ENCODE assay signal across 8 mouse cellular contexts in genomic region chr5:32863253-32864228, GRCm38 (mm10). TPM values are rescaled to one million over a fixed set of nuclear protein-coding genes. Genes with fewer than 3 reads are reported as not detected.
DNase-seq lines count a peak whose midpoint lies in the region; ATAC-seq and TF ChIP-seq lines count a peak whose summit lies in the region.

TSS of gene Depdc5 (plus strand) at chr5:32863701.

- no peaks in the 10 kb centered on the region for H3K27me3 ChIP-seq in embryonic facial prominence, embryonic 13.5 days
- no peaks in the 10 kb centered on the region for H3K27me3 ChIP-seq in kidney, adult 2 months (replicated peaks; ENCODE audit: control insufficient read depth, insufficient read depth, low read length)
- no peaks in the 10 kb centered on the region for H3K27me3 ChIP-seq in limb, embryonic 12.5 days
- H3K27me3 ChIP-seq in midbrain, embryonic 15.5 days (replicated peaks), result no peaks in the 10 kb centered on the region
- H3K27me3 ChIP-seq in spleen, adult 2 months (ENCODE audit: control insufficient read depth, insufficient read depth, low read length), result no peaks in the 10 kb centered on the region

- no peak for TF ChIP-seq CTCF in kidney, adult 2 months (conservative IDR thresholded peaks at IDR 0.05; ENCODE audit: insufficient read depth, insufficient read length, low read depth, low read length)
- TF ChIP-seq CTCF in spleen, adult 2 months (IDR thresholded peaks at IDR 0.05; ENCODE audit: extremely low read depth, insufficient read depth, insufficient read length, insufficient replicate concordance), result no peak

- H3K9me3 ChIP-seq in embryonic facial prominence, embryonic 13.5 days, result no peaks in the 10 kb centered on the region
- no peaks in the 10 kb centered on the region for H3K9me3 ChIP-seq in limb, embryonic 12.5 days
- H3K9me3 ChIP-seq in midbrain, embryonic 15.5 days, result no peaks in the 10 kb centered on the region

- peaks cover 16% of the 10 kb centered on the region for H3K36me3 ChIP-seq in embryonic facial prominence, embryonic 13.5 days
- no peaks in the 10 kb centered on the region; the same call in 1 of the 2 replicates for H3K36me3 ChIP-seq in kidney, adult 2 months (ENCODE audit: control insufficient read depth, insufficient read depth, low read length)
- H3K36me3 ChIP-seq in limb, embryonic 12.5 days, result peaks cover 24% of the 10 kb centered on the region
- peaks cover 13% of the 10 kb centered on the region for H3K36me3 ChIP-seq in midbrain, embryonic 15.5 days (replicated peaks)
- H3K36me3 ChIP-seq in spleen, adult 2 months (ENCODE audit: control insufficient read depth, insufficient read depth, low read length), result peaks cover 4% of the 10 kb centered on the region; the same call in 1 of the 2 replicates

- H3K4me3 ChIP-seq in embryonic facial prominence, embryonic 13.5 days, result peak within 1 kb of the TSS; percentile 69
- H3K4me3 ChIP-seq in kidney, adult 2 months (ENCODE audit: insufficient read depth, low read depth, low read length), result peak within 1 kb of the TSS; percentile 83
- peak within 1 kb of the TSS; percentile 72 for H3K4me3 ChIP-seq in limb, embryonic 12.5 days (replicated peaks)
- H3K4me3 ChIP-seq in midbrain, embryonic 15.5 days, result peak within 1 kb of the TSS; percentile 56
- peak within 1 kb of the TSS; percentile 79 for H3K4me3 ChIP-seq in spleen, adult 2 months (ENCODE audit: extremely low read depth, insufficient read depth, insufficient read length)

- H3K9ac ChIP-seq in embryonic facial prominence, embryonic 13.5 days, result peak within 1 kb of the TSS; percentile 81
- peak within 1 kb of the TSS; percentile 73 for H3K9ac ChIP-seq in limb, embryonic 12.5 days (replicated peaks)
- H3K9ac ChIP-seq in midbrain, embryonic 15.5 days, result peak within 1 kb of the TSS; percentile 58

- ATAC-seq in embryonic facial prominence, embryonic 13.5 days (ENCODE audit: insufficient number of reproducible peaks, insufficient read depth, low FRiP score, low TSS enrichment, low read depth), result peak; percentile 98
- ATAC-seq in limb, embryonic 12.5 days (ENCODE audit: insufficient number of reproducible peaks, insufficient read depth, low FRiP score, low TSS enrichment, low read depth), result peak; percentile 99
- ATAC-seq in midbrain, embryonic 15.5 days (replicated peaks), result peak; percentile 99

- DNase-seq in 3134 (ENCODE audit: extremely low read depth, insufficient read length, low spot score), result peak; percentile 86
- peak; percentile 97 to 99 for DNase-seq in adrenal gland, postnatal 36 days
- DNase-seq in heart, adult 18-20 months, result peak; percentile 93 to 96
- DNase-seq in kidney, adult 2 months, result peak; percentile 97
- peak; percentile 87 to 98 for DNase-seq in spleen, adult 2 months (ENCODE audit: low read depth in 1 of 2, low spot score in 2 of 2)

- TF ChIP-seq POLR2A in kidney, adult 2 months (IDR thresholded peaks at IDR 0.05; ENCODE audit: low read depth, low read length), result peak; percentile 34
- peak; percentile 45; the same call in 1 of the 2 replicates for TF ChIP-seq POLR2A in spleen, adult 2 months (IDR thresholded peaks at IDR 0.05; ENCODE audit: low read depth, low read length)

- under 1% methylated on average over 64 of the region's 64 CpGs for WGBS in embryonic facial prominence, embryonic 13.5 days
- under 1% methylated on average over 63 of the region's 64 CpGs for WGBS in kidney, adult 2 months
- under 1% methylated on average over 63 of the region's 64 CpGs for WGBS in limb, embryonic 12.5 days
- 1% methylated on average over 53 of the region's 64 CpGs for WGBS in midbrain, embryonic 15.5 days
- WGBS in spleen, adult 2 months, result under 1% methylated on average over 58 of the region's 64 CpGs

- H3K4me2 ChIP-seq in embryonic facial prominence, embryonic 13.5 days, result peak within 1 kb of the TSS; percentile 69
- H3K4me2 ChIP-seq in limb, embryonic 12.5 days, result peak within 1 kb of the TSS; percentile 77
- H3K4me2 ChIP-seq in midbrain, embryonic 15.5 days, result peak within 1 kb of the TSS; percentile 76

- peaks cover 7% of the 10 kb centered on the region for H3K4me1 ChIP-seq in embryonic facial prominence, embryonic 13.5 days
- H3K4me1 ChIP-seq in kidney, adult 2 months (ENCODE audit: control insufficient read depth, insufficient read depth, low read length), result no peaks in the 10 kb centered on the region
- peaks cover 8% of the 10 kb centered on the region for H3K4me1 ChIP-seq in limb, embryonic 12.5 days (replicated peaks)
- peaks cover 12% of the 10 kb centered on the region for H3K4me1 ChIP-seq in midbrain, embryonic 15.5 days
- H3K4me1 ChIP-seq in spleen, adult 2 months (ENCODE audit: control insufficient read depth, insufficient read depth, insufficient read length), result peaks cover 4% of the 10 kb centered on the region; the same call in 1 of the 2 replicates

- peak within 1 kb of the TSS; percentile 88 for H3K27ac ChIP-seq in embryonic facial prominence, embryonic 13.5 days
- H3K27ac ChIP-seq in kidney, adult 2 months (ENCODE audit: insufficient read depth, low read depth, low read length), result peak within 1 kb of the TSS; percentile 86
- H3K27ac ChIP-seq in limb, embryonic 12.5 days, result peak within 1 kb of the TSS; percentile 83
- peak within 1 kb of the TSS; percentile 74 for H3K27ac ChIP-seq in midbrain, embryonic 15.5 days
- peak within 1 kb of the TSS; percentile 64 for H3K27ac ChIP-seq in spleen, adult 2 months (ENCODE audit: insufficient read depth, low read length)

RNA-seq across cellular contexts. Expression of gene Depdc5, which starts in this region (rescaled TPM):
- 10 to 100 TPM; 38.0 to 41.1 TPM for total RNA-seq in adrenal gland, postnatal 36 days (2021)
- polyA plus RNA-seq in embryonic facial prominence, embryonic 13.5 days (2015; fragmentation: Nextera tagmentation; extraction: Ambion mirVana), result 28.3 and 29.8 TPM in 2 replicates
- 10 to 100 TPM; 21.1 to 24.0 TPM for total RNA-seq in heart, adult 18-20 months (2021)
- 11.8 and 13.0 TPM in 2 replicates for polyA plus RNA-seq in kidney, adult 2 months (2012; rRNA removed)
- polyA plus RNA-seq in limb, embryonic 12.5 days (2016; fragmentation: Nextera tagmentation; extraction: Ambion mirVana), result 34.4 and 36.3 TPM in 2 replicates
- 30.5 and 33.5 TPM in 2 replicates for polyA plus RNA-seq in midbrain, embryonic 15.5 days (2015; fragmentation: Nextera tagmentation; extraction: Ambion mirVana)
- polyA plus RNA-seq in spleen, adult 2 months (2012; rRNA removed), result 12.4 and 14.4 TPM in 2 replicates

Comparison
In these comparisons a context has a peak if more than half of its experiments do, and no peak if none do; other contexts are left out.
1. Peak in every context shown above with its lines: DNase-seq, ATAC-seq, H3K4me3 ChIP-seq and H3K27ac ChIP-seq.